ENCODE assay signal across 8 mouse cellular contexts in genomic region chr2:167765072-167765800, GRCm38 (mm10).
A peak's percentile ranks its signal among the peaks of the same experiment; 100 is the strongest.
DNase-seq lines count a peak whose midpoint lies in the region; ATAC-seq and TF ChIP-seq lines count a peak whose summit lies in the region.

No protein-coding gene starts in this region.

- no peak overlapping the region for H3K4me2 ChIP-seq in embryonic facial prominence, embryonic 11.5 days (ENCODE audit: low read depth, low read length)
- H3K4me2 ChIP-seq in limb, embryonic 13.5 days (replicated peaks): no peak overlapping the region
- no peak overlapping the region for H3K4me2 ChIP-seq in midbrain, embryonic 13.5 days (replicated peaks)
- no peak overlapping the region; the same call in 1 of the 2 replicates for H3K4me2 ChIP-seq in stomach, postnatal 0 days (replicated peaks; ENCODE audit: low read depth)

- no peak for ATAC-seq in embryonic facial prominence, embryonic 11.5 days (replicated peaks; ENCODE audit: insufficient number of reproducible peaks, low FRiP score, low TSS enrichment, low read depth)
- 0 out of 2 replicates have a peak, but pooled peaks have one; percentile 30 for ATAC-seq in limb, embryonic 13.5 days (ENCODE audit: low FRiP score, low read depth)
- peak; percentile 53 for ATAC-seq in midbrain, embryonic 13.5 days
- peak; percentile 86 for ATAC-seq in stomach, postnatal 0 days (ENCODE audit: low FRiP score, low TSS enrichment)

- no peaks in the 10 kb centered on the region for H3K27me3 ChIP-seq in embryonic facial prominence, embryonic 11.5 days (ENCODE audit: control insufficient read depth, insufficient read depth, low read length)
- H3K27me3 ChIP-seq in limb, embryonic 13.5 days: no peaks in the 10 kb centered on the region
- H3K27me3 ChIP-seq in midbrain, embryonic 13.5 days: no peaks in the 10 kb centered on the region
- no peaks in the 10 kb centered on the region for H3K27me3 ChIP-seq in stomach, postnatal 0 days (ENCODE audit: control insufficient read depth, insufficient read depth, low read length)

- no peaks in the 10 kb centered on the region for H3K36me3 ChIP-seq in embryonic facial prominence, embryonic 11.5 days (replicated peaks; ENCODE audit: control insufficient read depth, insufficient read depth, low read depth, low read length)
- H3K36me3 ChIP-seq in limb, embryonic 13.5 days: no peaks in the 10 kb centered on the region
- no peaks in the 10 kb centered on the region for H3K36me3 ChIP-seq in midbrain, embryonic 13.5 days
- H3K36me3 ChIP-seq in stomach, postnatal 0 days (ENCODE audit: control insufficient read depth, insufficient read depth, low read length): no peaks in the 10 kb centered on the region

- no peak overlapping the region for H3K27ac ChIP-seq in embryonic facial prominence, embryonic 11.5 days (replicated peaks; ENCODE audit: low read depth, low read length)
- no peak overlapping the region; the same call in 1 of the 2 replicates for H3K27ac ChIP-seq in limb, embryonic 13.5 days
- H3K27ac ChIP-seq in midbrain, embryonic 13.5 days: no peak overlapping the region
- peak overlapping the region; percentile 78 for H3K27ac ChIP-seq in stomach, postnatal 0 days (replicated peaks)

- 45% methylated on average over 22 of the region's 22 CpGs for WGBS in embryonic facial prominence, embryonic 11.5 days
- WGBS in limb, embryonic 13.5 days: 44% methylated on average over 22 of the region's 22 CpGs
- WGBS in midbrain, embryonic 13.5 days: 53% methylated on average over 22 of the region's 22 CpGs
- 24% methylated on average over 22 of the region's 22 CpGs for WGBS in stomach, postnatal 0 days

- peak; percentile 95 for TF ChIP-seq EP300 in stomach, postnatal 0 days (optimal IDR thresholded peaks at IDR 0.05)

- peak overlapping the region; percentile 39 for H3K9ac ChIP-seq in embryonic facial prominence, embryonic 11.5 days (replicated peaks; ENCODE audit: low read length)
- peak overlapping the region; percentile 50; the same call in 1 of the 2 replicates for H3K9ac ChIP-seq in limb, embryonic 13.5 days
- H3K9ac ChIP-seq in midbrain, embryonic 13.5 days (replicated peaks): no peak overlapping the region
- H3K9ac ChIP-seq in stomach, postnatal 0 days (ENCODE audit: low read length): peak overlapping the region; percentile 38; the same call in 1 of the 2 replicates

- H3K4me1 ChIP-seq in embryonic facial prominence, embryonic 11.5 days (ENCODE audit: control insufficient read depth, insufficient read depth, low read length): no peaks in the 10 kb centered on the region
- H3K4me1 ChIP-seq in limb, embryonic 13.5 days: peaks cover 16% of the 10 kb centered on the region
- peaks cover 6% of the 10 kb centered on the region; the same call in 1 of the 2 replicates for H3K4me1 ChIP-seq in midbrain, embryonic 13.5 days (replicated peaks)
- peaks cover 8% of the 10 kb centered on the region; the same call in 1 of the 2 replicates for H3K4me1 ChIP-seq in stomach, postnatal 0 days (replicated peaks; ENCODE audit: control insufficient read depth, insufficient read depth)

- peak; percentile 6; the same call in 1 of the 2 replicates for TF ChIP-seq CTCF in stomach, postnatal 0 days (IDR thresholded peaks at IDR 0.05; ENCODE audit: low read depth)

- no peaks in the 10 kb centered on the region for H3K9me3 ChIP-seq in embryonic facial prominence, embryonic 11.5 days (replicated peaks; ENCODE audit: control insufficient read depth, low read length)
- no peaks in the 10 kb centered on the region for H3K9me3 ChIP-seq in limb, embryonic 13.5 days
- no peaks in the 10 kb centered on the region for H3K9me3 ChIP-seq in midbrain, embryonic 13.5 days
- no peaks in the 10 kb centered on the region for H3K9me3 ChIP-seq in stomach, postnatal 0 days (ENCODE audit: control insufficient read depth, low read length)

- H3K4me3 ChIP-seq in embryonic facial prominence, embryonic 11.5 days (ENCODE audit: low read depth, low read length): no peak overlapping the region
- H3K4me3 ChIP-seq in limb, embryonic 13.5 days: no peak overlapping the region
- no peak overlapping the region for H3K4me3 ChIP-seq in midbrain, embryonic 13.5 days (replicated peaks)
- H3K4me3 ChIP-seq in stomach, postnatal 0 days (ENCODE audit: low read depth, low read length): no peak overlapping the region

- DNase-seq in spleen, postnatal 36 days (ENCODE audit: low spot score in 2 of 2): peak; percentile 36 to 47
- no peak for DNase-seq in spleen, adult 12 weeks (ENCODE audit: low spot score)
- peak; percentile 36 for DNase-seq in embryonic facial prominence, embryonic 11.5 days (ENCODE audit: low spot score)
- DNase-seq in heart, adult 18-20 months: peak; percentile 96 to 97
- DNase-seq in kidney, adult 8-10 months: peak; percentile 95 to 97
- peak; percentile 92 for DNase-seq in stomach, postnatal 0 days (ENCODE audit: low spot score)
